Mouse (Mus musculus): ENCODE measurements around the gene Sh3kbp1. TPM values are rescaled to one million over a fixed set of nuclear protein-coding genes. Genes with fewer than 3 reads are reported as not detected.

Sh3kbp1 gene
- polyA plus RNA-seq, 1 experiment, result 2.8 TPM

GRCm38 (mm10) chrX:159772137-159772536 lies 145.1 kb downstream of the Sh3kbp1 start:
- no peaks in the 10 kb centered on the region for H3K36me3 ChIP-seq (ENCODE audit: control insufficient read depth, insufficient read depth, low read length, poor library complexity, severe bottlenecking)
- TF ChIP-seq EP300 (IDR thresholded peaks at IDR 0.05; ENCODE audit: insufficient read depth, low read depth, low read length), result no peak
- TF ChIP-seq POLR2A (IDR thresholded peaks at IDR 0.05; ENCODE audit: insufficient read depth, low read length), result no peak
- TF ChIP-seq CTCF (IDR thresholded peaks at IDR 0.05; ENCODE audit: low read depth, low read length), result no peak
- no peak overlapping the region for H3K4me3 ChIP-seq (ENCODE audit: low read depth, low read length)
- H3K27me3 ChIP-seq (ENCODE audit: control insufficient read depth, insufficient read depth, low read length, poor library complexity, severe bottlenecking), result no peaks in the 10 kb centered on the region
- no peaks in the 10 kb centered on the region for H3K9me3 ChIP-seq (replicated peaks; ENCODE audit: control insufficient read depth, insufficient read depth, low read length, poor library complexity, severe bottlenecking)
- H3K4me1 ChIP-seq (ENCODE audit: control insufficient read depth, insufficient read depth, low read length), result no peaks in the 10 kb centered on the region
- H3K9ac ChIP-seq (ENCODE audit: low read depth, poor library complexity, severe bottlenecking), result no peak overlapping the region
- H3K27ac ChIP-seq (ENCODE audit: insufficient read depth, low read length), result no peak overlapping the region

DNA sequence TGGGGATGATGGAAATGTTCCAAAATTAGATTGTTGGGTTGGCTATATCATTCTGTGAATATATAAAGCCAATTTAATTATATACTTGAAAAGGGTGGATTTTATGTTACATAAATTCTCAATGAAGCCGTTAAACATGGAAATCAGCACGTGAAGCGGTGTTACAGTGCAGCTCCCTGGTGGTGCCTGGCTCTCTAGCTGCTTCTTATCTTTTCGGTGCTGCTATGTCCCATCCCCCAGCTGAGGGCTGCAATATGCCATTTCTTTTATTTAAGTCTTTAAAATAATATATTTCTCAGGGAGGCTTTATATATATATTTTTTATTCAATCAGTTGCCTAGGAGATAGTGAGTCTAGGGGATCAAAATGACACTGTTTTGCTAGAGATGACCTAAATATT lies 148.0 kb downstream of the Sh3kbp1 start:
- H3K4me1 ChIP-seq (ENCODE audit: control insufficient read depth, insufficient read depth, low read length), result no peaks in the 10 kb centered on the region
- H3K9ac ChIP-seq (ENCODE audit: low read depth, poor library complexity, severe bottlenecking), result no peak overlapping the region
- TF ChIP-seq EP300 (IDR thresholded peaks at IDR 0.05; ENCODE audit: insufficient read depth, low read depth, low read length) (no peak), POLR2A (IDR thresholded peaks at IDR 0.05; ENCODE audit: insufficient read depth, low read length) (no peak)
- H3K36me3 ChIP-seq (ENCODE audit: control insufficient read depth, insufficient read depth, low read length, poor library complexity, severe bottlenecking), result no peaks in the 10 kb centered on the region
- H3K27me3 ChIP-seq (ENCODE audit: control insufficient read depth, insufficient read depth, low read length, poor library complexity, severe bottlenecking), result no peaks in the 10 kb centered on the region
- no peaks in the 10 kb centered on the region for H3K9me3 ChIP-seq (replicated peaks; ENCODE audit: control insufficient read depth, insufficient read depth, low read length, poor library complexity, severe bottlenecking)
- H3K4me3 ChIP-seq (ENCODE audit: low read depth, low read length), result no peak overlapping the region
- no peak overlapping the region for H3K27ac ChIP-seq (ENCODE audit: insufficient read depth, low read length)

- no peaks in the 10 kb centered on the region for H3K4me1 ChIP-seq (ENCODE audit: control insufficient read depth, insufficient read depth, low read length)
- H3K27me3 ChIP-seq (ENCODE audit: control insufficient read depth, insufficient read depth, low read length, poor library complexity, severe bottlenecking), result no peaks in the 10 kb centered on the region
- no peak overlapping the region for H3K9ac ChIP-seq (ENCODE audit: low read depth, poor library complexity, severe bottlenecking)
- no peak for TF ChIP-seq CTCF (IDR thresholded peaks at IDR 0.05; ENCODE audit: low read depth, low read length)
- TF ChIP-seq POLR2A (IDR thresholded peaks at IDR 0.05; ENCODE audit: insufficient read depth, low read length), result no peak
- no peak overlapping the region for H3K27ac ChIP-seq (ENCODE audit: insufficient read depth, low read length)
- H3K9me3 ChIP-seq (replicated peaks; ENCODE audit: control insufficient read depth, insufficient read depth, low read length, poor library complexity, severe bottlenecking), result no peaks in the 10 kb centered on the region
- no peak overlapping the region for H3K4me3 ChIP-seq (ENCODE audit: low read depth, low read length)
- no peaks in the 10 kb centered on the region for H3K36me3 ChIP-seq (ENCODE audit: control insufficient read depth, insufficient read depth, low read length, poor library complexity, severe bottlenecking)
Measured at GRCm38 (mm10) chrX:159778787-159779186, 151.7 kb downstream of the Sh3kbp1 start.

- TF ChIP-seq CTCF (IDR thresholded peaks at IDR 0.05; ENCODE audit: low read depth, low read length) (no peak), EP300 (IDR thresholded peaks at IDR 0.05; ENCODE audit: insufficient read depth, low read depth, low read length) (no peak), POLR2A (IDR thresholded peaks at IDR 0.05; ENCODE audit: insufficient read depth, low read length) (no peak)
- H3K4me1 ChIP-seq (ENCODE audit: control insufficient read depth, insufficient read depth, low read length), result no peaks in the 10 kb centered on the region
- H3K4me3 ChIP-seq (ENCODE audit: low read depth, low read length), result no peak overlapping the region
- H3K27me3 ChIP-seq (ENCODE audit: control insufficient read depth, insufficient read depth, low read length, poor library complexity, severe bottlenecking), result no peaks in the 10 kb centered on the region
- no peaks in the 10 kb centered on the region for H3K9me3 ChIP-seq (replicated peaks; ENCODE audit: control insufficient read depth, insufficient read depth, low read length, poor library complexity, severe bottlenecking)
- no peaks in the 10 kb centered on the region for H3K36me3 ChIP-seq (ENCODE audit: control insufficient read depth, insufficient read depth, low read length, poor library complexity, severe bottlenecking)
- no peak overlapping the region for H3K27ac ChIP-seq (ENCODE audit: insufficient read depth, low read length)
- H3K9ac ChIP-seq (ENCODE audit: low read depth, poor library complexity, severe bottlenecking), result no peak overlapping the region
Measured at GRCm38 (mm10) chrX:159790516-159790915, 163.4 kb downstream of the Sh3kbp1 start.

DNA sequence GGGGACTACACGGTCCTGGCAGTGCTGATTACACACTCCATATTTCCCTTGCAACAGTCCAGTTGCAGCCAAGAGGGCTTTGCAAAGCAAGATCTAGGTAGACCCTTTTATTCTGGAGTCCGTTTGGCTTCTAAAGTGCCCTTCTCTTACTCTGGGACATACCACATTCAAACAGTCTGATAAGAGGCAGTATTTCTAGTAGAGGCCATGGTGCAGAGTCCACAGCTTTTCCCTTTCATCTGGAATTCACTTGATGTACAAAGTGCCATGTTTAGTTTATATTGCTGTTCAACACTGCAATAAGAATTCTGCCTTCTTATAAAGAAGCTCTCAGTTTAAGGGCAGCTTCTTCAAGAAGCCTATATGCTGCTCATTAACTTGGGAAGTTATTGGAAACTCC lies 168.5 kb downstream of the Sh3kbp1 start:
- Histone ChIP-seq H3K27me3 (ENCODE audit: control insufficient read depth, insufficient read depth, low read length, poor library complexity, severe bottlenecking) (no peaks in the 10 kb centered on the region), H3K4me3 (ENCODE audit: low read depth, low read length) (no peak overlapping the region), H3K9ac (ENCODE audit: low read depth, poor library complexity, severe bottlenecking) (no peak overlapping the region), H3K27ac (ENCODE audit: insufficient read depth, low read length) (no peak overlapping the region), H3K9me3 (replicated peaks; ENCODE audit: control insufficient read depth, insufficient read depth, low read length, poor library complexity, severe bottlenecking) (no peaks in the 10 kb centered on the region), H3K4me1 (ENCODE audit: control insufficient read depth, insufficient read depth, low read length) (no peaks in the 10 kb centered on the region), H3K36me3 (ENCODE audit: control insufficient read depth, insufficient read depth, low read length, poor library complexity, severe bottlenecking) (no peaks in the 10 kb centered on the region)
- TF ChIP-seq EP300 (IDR thresholded peaks at IDR 0.05; ENCODE audit: insufficient read depth, low read depth, low read length) (no peak), POLR2A (IDR thresholded peaks at IDR 0.05; ENCODE audit: insufficient read depth, low read length) (no peak), CTCF (IDR thresholded peaks at IDR 0.05; ENCODE audit: low read depth, low read length) (no peak)

- no peaks in the 10 kb centered on the region for H3K9me3 ChIP-seq (replicated peaks; ENCODE audit: control insufficient read depth, insufficient read depth, low read length, poor library complexity, severe bottlenecking)
- H3K4me3 ChIP-seq (ENCODE audit: low read depth, low read length), result no peak overlapping the region
- H3K27me3 ChIP-seq (ENCODE audit: control insufficient read depth, insufficient read depth, low read length, poor library complexity, severe bottlenecking), result no peaks in the 10 kb centered on the region
- H3K4me1 ChIP-seq (ENCODE audit: control insufficient read depth, insufficient read depth, low read length), result no peaks in the 10 kb centered on the region
- TF ChIP-seq POLR2A (IDR thresholded peaks at IDR 0.05; ENCODE audit: insufficient read depth, low read length) (no peak), CTCF (IDR thresholded peaks at IDR 0.05; ENCODE audit: low read depth, low read length) (no peak), EP300 (IDR thresholded peaks at IDR 0.05; ENCODE audit: insufficient read depth, low read depth, low read length) (no peak)
- H3K9ac ChIP-seq (ENCODE audit: low read depth, poor library complexity, severe bottlenecking), result no peak overlapping the region
- H3K36me3 ChIP-seq (ENCODE audit: control insufficient read depth, insufficient read depth, low read length, poor library complexity, severe bottlenecking), result no peaks in the 10 kb centered on the region
- H3K27ac ChIP-seq (ENCODE audit: insufficient read depth, low read length), result no peak overlapping the region
Measured at GRCm38 (mm10) chrX:159804371-159804770, 177.3 kb downstream of the Sh3kbp1 start.

Data from ES-Bruce4 (cell line).